Mouse (Mus musculus) small intestine, adult 2 months (tissue): ENCODE measurements at regions not wholly inside any gene's neighbourhood (a gene's known extent, or its start where the extent isn't known, plus 50 kb on each side); places are given as distances from the start of the nearest gene placed in this dataset.

ENCODE experiments used
- CTCF ChIP-seq: fragments of 200-500 bp; IDR thresholded peaks from 2 replicates; pipeline ENCODE4 v1.5.1; 2012; ENCODE audit warnings: low read depth, mild to moderate bottlenecking, control low read depth, inconsistent platforms, low read length, moderate library complexity, mixed read lengths; ENCODE audit not compliant: insufficient replicate concordance, insufficient read length; ENCODE audit errors: extremely low read depth
- POLR2A ChIP-seq: fragments of 200-500 bp; IDR thresholded peaks from 2 replicates; pipeline ENCODE4 v1.6.1; 2012; ENCODE audit warnings: low read depth, mild to moderate bottlenecking, control low read depth, inconsistent platforms, low read length, moderate library complexity

- no peak for TF ChIP-seq POLR2A
- no peak for TF ChIP-seq CTCF
Measured at GRCm38 (mm10) chr15:61690425-61690824, 767.6 kb upstream of the A1bg start.
